Mouse (Mus musculus): Measurements from ENCODE around the gene Gm49342. TPM values are rescaled to one million over a fixed set of nuclear protein-coding genes. Genes with fewer than 3 reads are reported as not detected.

Gene Gm49342
- 2.0 TPM in 1 of 2 replicates, not detected in the other for polyA plus RNA-seq (2012; rRNA removed)

GRCm38 (mm10) chr14:50943932-50944667 is at the start of gene Gm49342:
Gene Gm49342, plus strand, starts transcription at chr14:50944517.

GRCm38 (mm10) chr14:50897374-50897765 is 46.9 kb upstream of the Gm49342 start, which contains the start of gene Klhl33:
Gene Klhl33, minus strand, starts transcription at chr14:50897507.

GRCm38 (mm10) chr14:50924281-50925064 is 19.8 kb upstream of the Gm49342 start, which contains the start of the genes Osgep and Apex1:
Gene Osgep, minus strand, starts transcription at chr14:50924893.
Gene Apex1, plus strand, starts transcription at chr14:50924968.

GRCm38 (mm10) chr14:50930754-50931492 is 13.4 kb upstream of the Gm49342 start, which contains the start of the genes Pip4p1 and Pnp:
Gene Pip4p1, minus strand, starts transcription at chr14:50930856.
Gene Pnp, plus strand, starts transcription at chr14:50931082.

GRCm38 (mm10) chr14:50955942-50956508 is 11.7 kb downstream of the Gm49342 start, which contains the start of gene Pnp2:
Gene Pnp2, plus strand, starts transcription at chr14:50955992.

GRCm38 (mm10) chr14:51007152-51007801 is 63.0 kb downstream of the Gm49342 start, which contains the start of gene Rnase10:
Gene Rnase10, plus strand, starts transcription at chr14:51007751.

Other genes starting within 250 kb of the Gm49342 start
- not detected in 2 replicates for gene Olfr748, start 237.1 kb upstream of the Gm49342 start, polyA plus RNA-seq (2012; rRNA removed)
- not detected in 2 replicates for gene Olfr749, start 199.4 kb upstream of the Gm49342 start, polyA plus RNA-seq (2012; rRNA removed)
- 34.1 and 35.8 TPM in 2 replicates for gene Ttc5, start 159.0 kb upstream of the Gm49342 start, polyA plus RNA-seq (2012; rRNA removed)
- gene Ccnb1ip1, start 136.8 kb upstream of the Gm49342 start, polyA plus RNA-seq (2012; rRNA removed): 0.12 TPM in 1 of 2 replicates, not detected in the other
- gene Parp2, start 136.7 kb upstream of the Gm49342 start, polyA plus RNA-seq (2012; rRNA removed): 9.4 and 12.8 TPM in 2 replicates
- 31.4 and 33.2 TPM in 2 replicates for gene Tep1, start 74.0 kb upstream of the Gm49342 start, polyA plus RNA-seq (2012; rRNA removed)
- gene Klhl33, start 47.0 kb upstream of the Gm49342 start, polyA plus RNA-seq (2012; rRNA removed): 0.29 and 0.79 TPM in 2 replicates
- gene Osgep, start 19.6 kb upstream of the Gm49342 start, polyA plus RNA-seq (2012; rRNA removed): 182 and 229 TPM in 2 replicates
- 48.2 and 69.0 TPM in 2 replicates for gene Apex1, start 19.5 kb upstream of the Gm49342 start, polyA plus RNA-seq (2012; rRNA removed)
- gene Pip4p1, start 13.7 kb upstream of the Gm49342 start, polyA plus RNA-seq (2012; rRNA removed): 108 and 127 TPM in 2 replicates
- 26.6 and 29.7 TPM in 2 replicates for gene Pnp, start 13.4 kb upstream of the Gm49342 start, polyA plus RNA-seq (2012; rRNA removed)
- gene Pnp2, start 11.5 kb downstream of the Gm49342 start, polyA plus RNA-seq (2012; rRNA removed): 0.19 and 0.47 TPM in 2 replicates
- 0.10 TPM in 1 of 2 replicates, not detected in the other for gene Rnase10, start 63.2 kb downstream of the Gm49342 start, polyA plus RNA-seq (2012; rRNA removed)
- not detected in 2 replicates for gene Rnase9, start 97.4 kb downstream of the Gm49342 start, polyA plus RNA-seq (2012; rRNA removed)
- gene Rnase11, start 105.6 kb downstream of the Gm49342 start, polyA plus RNA-seq (2012; rRNA removed): not detected in 2 replicates
- not detected in 2 replicates for gene Rnase12, start 113.1 kb downstream of the Gm49342 start, polyA plus RNA-seq (2012; rRNA removed)
- not detected in 2 replicates for gene Olfr750, start 129.9 kb downstream of the Gm49342 start, polyA plus RNA-seq (2012; rRNA removed)
- gene Rnase4, start 146.6 kb downstream of the Gm49342 start, polyA plus RNA-seq (2012; rRNA removed): 110 and 159 TPM in 2 replicates
- gene Ang, start 146.6 kb downstream of the Gm49342 start, polyA plus RNA-seq (2012; rRNA removed): 10.7 and 12.1 TPM in 2 replicates
- 0.15 TPM in 1 of 2 replicates, not detected in the other for gene Eddm3b, start 169.9 kb downstream of the Gm49342 start, polyA plus RNA-seq (2012; rRNA removed)
- gene Rnase6, start 179.4 kb downstream of the Gm49342 start, polyA plus RNA-seq (2012; rRNA removed): 3.7 and 4.9 TPM in 2 replicates
- gene Rnase1, start 202.3 kb downstream of the Gm49342 start, polyA plus RNA-seq (2012; rRNA removed): 1.7 and 3.5 TPM in 2 replicates
- gene Rnase2b, start 217.7 kb downstream of the Gm49342 start, polyA plus RNA-seq (2012; rRNA removed): not detected in 2 replicates